Mouse (Mus musculus) forebrain, embryonic 16.5 days (tissue): ENCODE measurements around the gene Nfx1. TPM values are rescaled to one million over a fixed set of nuclear protein-coding genes. Genes with fewer than 3 reads are reported as not detected.

Experiments used
- ATAC-seq: fragments of 200-750 bp; cut with Nextera tagmentation; 2 replicates; pipeline ENCODE4 v1.8.0; 2017; ENCODE audit warnings: mild to moderate bottlenecking, moderate library complexity
- H3K27ac ChIP-seq: fragments of 300-500 bp; sonication (generic); 2 replicates; pipeline ENCODE4 v1.5.1; 2014; ENCODE audit warnings: low read length, control low read depth
- H3K27me3 ChIP-seq: fragments of 300-500 bp; sonication (generic); replicated peaks from 2 replicates; pipeline ENCODE4 v1.6.1; 2014; ENCODE audit warnings: low read length; ENCODE audit not compliant: control insufficient read depth, insufficient read depth
- H3K36me3 ChIP-seq: fragments of 300-500 bp; sonication (generic); 2 replicates; pipeline ENCODE4 v1.6.1; 2014; ENCODE audit not compliant: control insufficient read depth, insufficient read depth
- H3K4me1 ChIP-seq: fragments of 300-500 bp; sonication (generic); replicated peaks from 2 replicates; pipeline ENCODE4 v1.6.1; 2014; ENCODE audit warnings: low read length; ENCODE audit not compliant: control insufficient read depth, insufficient read depth
- H3K4me2 ChIP-seq: fragments of 300-500 bp; sonication (generic); 2 replicates; pipeline ENCODE4 v1.6.1; 2014; ENCODE audit warnings: mild to moderate bottlenecking, low read length, control low read depth
- H3K4me3 ChIP-seq: fragments of 300-500 bp; sonication (generic); replicated peaks from 2 replicates; pipeline ENCODE4 v1.5.1; 2014; ENCODE audit warnings: mild to moderate bottlenecking, low read length, control low read depth
- H3K9ac ChIP-seq: fragments of 300-500 bp; sonication (generic); replicated peaks from 2 replicates; pipeline ENCODE4 v1.6.1; 2014; ENCODE audit warnings: low read depth, low read length, control low read depth
- H3K9me3 ChIP-seq: fragments of 300-500 bp; sonication (generic); 2 replicates; pipeline ENCODE4 v1.6.1; 2016; ENCODE audit warnings: low read length; ENCODE audit not compliant: control insufficient read depth
- WGBS: fragments of 180-500 bp; shearing (Covaris S2); extraction: QIAGEN DNeasy Blood & Tissue Kit; methylation state at CpG from one replicate; pipeline ENCODE4 v1.1.7; 2014; 5-methylcytosine and 5-hydroxymethylcytosine counted together
- microRNA-seq: library from miRNA; unstranded; fragments of <30 nt; microRNA quantifications from one replicate; pipeline ENCODE4, GENCODE M21; 2017
- polyA plus RNA-seq: library from polyadenylated mRNA; unstranded; fragments of >200 nt; fragmentation: Nextera tagmentation; extraction: Ambion mirVana; gene quantifications from 2 replicates; pipeline ENCODE4 v1.2.1, GENCODE M21; 2015

The Nfx1 gene
- polyA plus RNA-seq, 1 experiment from 2014 or later = 141 TPM

DNA sequence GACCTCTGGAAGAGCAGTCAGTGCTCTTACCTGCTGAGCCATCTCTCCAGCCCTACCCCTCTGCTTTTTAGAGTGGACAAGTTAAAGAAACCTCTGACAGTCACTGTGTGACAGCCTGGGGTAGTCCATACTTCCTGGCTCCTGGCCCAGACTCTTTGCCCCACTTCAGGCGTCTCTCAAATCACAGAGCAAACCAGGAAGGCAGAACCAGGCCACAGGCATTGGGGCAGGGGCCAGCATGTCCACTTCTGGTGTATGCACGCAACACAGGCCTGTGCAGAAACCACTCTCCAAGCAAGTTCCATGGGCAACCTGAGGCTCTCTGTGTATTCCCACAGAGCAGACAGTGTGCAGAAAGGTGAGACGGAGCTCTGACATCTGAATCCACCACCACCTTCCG, 94.5 kb downstream of the Nfx1 start:
- no peaks in the 10 kb centered on the region for H3K4me1 ChIP-seq
- no peak overlapping the region for H3K4me2 ChIP-seq
- 86% methylated on average over 4 of the region's 4 CpGs for WGBS

DNA sequence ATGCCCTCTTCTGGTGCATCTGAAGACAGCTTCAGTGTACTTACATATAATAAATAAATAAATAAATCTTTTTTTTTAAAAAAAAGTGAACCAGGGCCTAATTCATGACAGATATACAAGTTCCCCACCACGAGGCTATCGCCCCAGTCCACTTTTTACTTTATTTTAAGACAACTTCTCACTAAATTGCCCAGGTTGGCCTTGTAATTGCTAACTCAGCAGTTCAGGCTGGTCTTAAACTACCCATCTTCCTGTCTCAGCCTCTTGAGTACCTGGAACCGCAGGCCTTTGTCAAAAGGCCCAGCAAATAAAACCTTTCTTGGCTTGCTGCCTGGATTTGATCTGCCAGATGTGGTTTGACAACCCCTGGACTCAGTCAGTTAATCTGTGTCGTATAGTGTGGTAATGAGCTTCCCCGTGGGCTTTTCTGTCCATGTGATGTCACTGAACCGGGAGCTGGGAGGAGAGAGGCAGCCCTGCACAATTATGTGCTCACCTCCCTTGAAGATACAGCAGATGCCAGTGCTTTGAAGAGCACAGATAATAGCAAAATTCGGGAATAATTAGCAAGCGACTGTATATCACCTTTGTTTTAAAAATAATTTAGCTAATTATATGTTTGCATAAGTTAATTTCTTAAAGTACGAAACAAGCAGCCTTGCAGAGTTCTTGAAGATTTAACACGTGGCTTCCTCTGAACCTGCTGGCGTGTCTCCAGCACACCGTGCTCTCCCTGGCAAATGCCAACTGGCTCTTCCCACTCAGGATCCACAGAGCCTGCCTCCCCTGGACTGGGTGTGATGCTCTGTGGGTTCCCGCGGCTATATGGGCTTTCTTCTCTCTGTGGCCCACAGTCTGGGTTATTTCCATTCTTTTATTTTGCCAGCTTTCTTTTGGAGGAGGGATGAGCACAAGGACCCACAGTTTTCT, 101.1 kb downstream of the Nfx1 start:
- Histone ChIP-seq H3K27ac (no peak overlapping the region), H3K36me3 (no peaks in the 10 kb centered on the region), H3K4me3 (no peak overlapping the region), H3K4me2 (no peak overlapping the region), H3K4me1 (no peaks in the 10 kb centered on the region), H3K27me3 (no peaks in the 10 kb centered on the region), H3K9ac (no peak overlapping the region), H3K9me3 (no peaks in the 10 kb centered on the region)
- 57% methylated on average over 14 of the region's 14 CpGs for WGBS
- no peak for ATAC-seq

More for the DNA sequence above, 94.5 kb downstream of the Nfx1 start:
- Histone ChIP-seq H3K9me3 (no peaks in the 10 kb centered on the region), H3K4me3 (no peak overlapping the region), H3K36me3 (no peaks in the 10 kb centered on the region), H3K27ac (no peak overlapping the region), H3K9ac (no peak overlapping the region), H3K27me3 (no peaks in the 10 kb centered on the region)
- no peak for ATAC-seq

DNA sequence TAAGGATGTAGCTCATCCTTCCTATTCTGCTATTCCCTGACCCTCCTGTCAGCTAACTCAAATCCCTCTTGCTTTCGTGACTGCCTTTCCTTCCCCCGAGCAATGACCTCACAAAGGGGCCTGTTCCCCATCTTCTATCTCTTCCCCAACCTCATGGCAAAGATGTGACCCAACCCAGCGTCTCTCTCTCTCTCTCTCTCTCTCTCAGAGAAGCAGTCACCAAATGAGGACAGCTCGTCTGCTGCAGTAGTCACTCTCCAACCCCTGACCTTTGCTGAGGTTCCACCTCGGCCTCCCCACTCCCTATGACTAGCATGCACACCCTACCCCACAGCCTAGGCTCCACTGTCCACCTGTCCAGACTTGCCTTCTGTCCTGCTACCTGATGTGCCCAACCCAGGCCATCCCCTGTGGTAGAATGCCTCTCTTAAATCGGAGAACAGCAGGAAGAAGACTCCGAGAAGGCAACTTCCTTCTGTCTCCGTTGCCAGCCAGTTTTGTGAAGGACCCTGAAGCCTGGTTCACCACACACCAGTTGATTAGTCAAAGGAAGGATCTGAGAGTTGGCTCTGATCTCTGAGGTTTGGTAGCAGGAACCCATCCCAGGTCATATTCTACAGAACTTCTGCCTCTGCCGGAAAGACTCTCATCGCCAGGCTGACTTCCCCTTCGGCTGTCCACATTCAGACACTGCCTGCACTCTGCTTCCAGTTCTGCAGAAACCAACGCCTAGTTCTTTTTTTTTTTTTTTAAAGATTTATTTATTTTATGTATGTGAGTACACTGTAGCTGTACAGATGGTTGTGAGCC, 102.5 kb downstream of the Nfx1 start:
- Histone ChIP-seq H3K4me2 (no peak overlapping the region), H3K27me3 (no peaks in the 10 kb centered on the region), H3K4me1 (no peaks in the 10 kb centered on the region), H3K27ac (no peak overlapping the region), H3K4me3 (no peak overlapping the region), H3K9me3 (no peaks in the 10 kb centered on the region), H3K36me3 (no peaks in the 10 kb centered on the region), H3K9ac (no peak overlapping the region)
- ATAC-seq = no peak
- 78% methylated on average over 12 of the region's 12 CpGs for WGBS

DNA sequence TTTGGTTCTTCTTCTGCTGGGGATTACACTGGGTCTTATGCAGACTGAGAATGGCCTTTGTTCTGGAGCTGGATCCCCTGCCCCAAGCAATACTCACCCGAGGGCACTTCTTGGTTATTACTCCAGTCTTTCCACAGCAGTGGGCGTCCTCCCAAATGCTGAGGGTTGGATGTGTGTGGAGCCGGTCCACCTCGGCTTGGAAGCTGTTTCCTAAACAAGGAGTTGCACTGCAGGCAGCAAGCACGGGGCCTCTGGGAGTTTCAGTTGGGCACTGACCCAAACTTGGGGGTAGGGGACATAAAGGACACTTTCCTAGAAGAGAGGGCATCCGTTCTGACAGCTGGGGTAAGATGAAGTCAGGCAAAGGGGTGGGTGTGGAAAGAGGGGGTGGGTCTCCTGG, 103.8 kb downstream of the Nfx1 start:
- Histone ChIP-seq H3K27ac (no peak overlapping the region), H3K36me3 (no peaks in the 10 kb centered on the region), H3K4me1 (no peaks in the 10 kb centered on the region), H3K4me3 (no peak overlapping the region), H3K27me3 (no peaks in the 10 kb centered on the region), H3K9ac (no peak overlapping the region), H3K9me3 (no peaks in the 10 kb centered on the region), H3K4me2 (no peak overlapping the region)
- whole genome bisulfite sequencing = 65% methylated on average over 6 of the region's 6 CpGs
- no peak for ATAC-seq

Small RNAs within 50 kb of the gene (microRNA-seq; reads per million reads assigned to microRNA genes)
- 3.1 reads per million, percentile 12 among the genes with 10 or more reads in this experiment for gene Mir3094

Other genes with a start within 250 kb of the Nfx1 start
- gene Dnaja1, start 248.8 kb upstream of the Nfx1 start, polyA plus RNA-seq = 686 and 721 TPM in 2 replicates
- 155 and 165 TPM in 2 replicates for gene Smu1, start 213.0 kb upstream of the Nfx1 start, polyA plus RNA-seq
- gene B4galt1, start 116.9 kb upstream of the Nfx1 start, polyA plus RNA-seq = 6.9 and 7.7 TPM in 2 replicates
- not detected in 2 replicates for gene Spink4, start 50.9 kb upstream of the Nfx1 start, polyA plus RNA-seq
- gene Bag1, start 22.6 kb upstream of the Nfx1 start, polyA plus RNA-seq = 180 and 214 TPM in 2 replicates
- gene Chmp5, start 22.5 kb upstream of the Nfx1 start, polyA plus RNA-seq = 167 and 183 TPM in 2 replicates
- gene Aqp7, start 77.2 kb downstream of the Nfx1 start, polyA plus RNA-seq = 0.11 TPM in 1 of 2 replicates, not detected in the other
- 0.11 and 0.45 TPM in 2 replicates for gene Aqp3, start 127.3 kb downstream of the Nfx1 start, polyA plus RNA-seq
- 41.7 and 45.6 TPM in 2 replicates for gene Nol6, start 153.5 kb downstream of the Nfx1 start, polyA plus RNA-seq
- gene Ube2r2, start 164.8 kb downstream of the Nfx1 start, polyA plus RNA-seq = 51.4 and 56.2 TPM in 2 replicates